In genomic region chr17:74463510-74463909, GRCm38 (mm10) we compare ENCODE assay signal across 12 mouse cellular contexts.
"Had no signal": no experiment of that assay in that cellular context is flagged by ENCODE, and none has a peak within 500 bp of the region (broad histone marks: within the 10 kb centered on the region; RNA-seq: fewer than 3 reads in every experiment).

No protein-coding gene starts in this region.

- H3K4me1 ChIP-seq: limb, embryonic 12.5 days; liver, embryonic 13.5 days; lung, embryonic 15.5 days; midbrain, embryonic 12.5 days had no signal

- H3K9ac ChIP-seq: limb, embryonic 12.5 days; liver, embryonic 13.5 days; liver, postnatal 0 days; lung, embryonic 15.5 days; midbrain, embryonic 12.5 days had no signal

- DNase-seq: kidney, adult 11 months; kidney, postnatal 10 days; kidney, postnatal 4 days; layer of hippocampus, postnatal 36 days; liver; liver, embryonic 13.5 days; liver, postnatal 0 days; right cerebral cortex, postnatal 14 days; thymus, postnatal 36 days had no signal

- H3K27ac ChIP-seq: limb, embryonic 12.5 days; liver, embryonic 13.5 days; lung, embryonic 15.5 days; midbrain, embryonic 12.5 days had no signal

- ATAC-seq: liver, postnatal 0 days had no signal

- H3K4me3 ChIP-seq: limb, embryonic 12.5 days; liver, embryonic 13.5 days; lung, embryonic 15.5 days; midbrain, embryonic 12.5 days had no signal

- H3K36me3 ChIP-seq: limb, embryonic 12.5 days; liver, embryonic 13.5 days; lung, embryonic 15.5 days; midbrain, embryonic 12.5 days had no signal

- H3K4me2 ChIP-seq: limb, embryonic 12.5 days; liver, embryonic 13.5 days; lung, embryonic 15.5 days; midbrain, embryonic 12.5 days had no signal

- H3K27me3 ChIP-seq: limb, embryonic 12.5 days; liver, embryonic 13.5 days; lung, embryonic 15.5 days; midbrain, embryonic 12.5 days had no signal

- H3K9me3 ChIP-seq: limb, embryonic 12.5 days; liver, embryonic 13.5 days; lung, embryonic 15.5 days; midbrain, embryonic 12.5 days had no signal
